21 mouse cellular contexts compared by ENCODE assay signal in the genomic region with DNA sequence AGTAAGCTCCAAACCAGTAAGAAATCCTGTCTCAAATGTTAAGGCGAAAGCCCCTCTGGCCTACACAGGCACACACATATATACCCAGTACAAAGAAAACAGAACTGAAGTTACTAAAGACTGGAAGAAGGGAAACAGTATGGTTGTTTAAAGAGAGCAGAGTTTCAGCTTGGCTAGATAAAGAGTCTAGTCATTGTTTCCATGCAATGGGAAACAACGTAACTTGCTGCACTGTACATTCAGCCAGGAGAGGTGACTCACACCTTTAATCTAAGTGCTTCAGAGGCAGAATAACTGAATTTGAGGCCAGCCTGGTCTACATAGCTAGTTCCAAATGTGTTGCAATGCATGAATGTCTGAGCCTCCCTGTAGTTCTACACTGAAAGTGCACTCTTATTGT. TPM values are rescaled to one million over a fixed set of nuclear protein-coding genes. Genes with fewer than 3 reads are reported as not detected.
"Had no signal": no experiment of that assay in that cellular context is flagged by ENCODE, and none has a peak within 500 bp of the region (broad histone marks: within the 10 kb centered on the region; RNA-seq: fewer than 3 reads in every experiment).

No protein-coding gene starts in this region.

- H3K9ac ChIP-seq: limb, embryonic 13.5 days; liver, embryonic 12.5 days; liver, embryonic 15.5 days; lung, embryonic 15.5 days; midbrain, embryonic 13.5 days; neural tube, embryonic 13.5 days had no signal

- H3K36me3 ChIP-seq: limb, embryonic 10.5 days; limb, embryonic 13.5 days; liver, embryonic 12.5 days; liver, embryonic 15.5 days; lung, embryonic 15.5 days; midbrain, embryonic 10.5 days; midbrain, embryonic 13.5 days; neural tube, embryonic 13.5 days had no signal

- DNase-seq: kidney, postnatal 14 days; kidney, postnatal 4 days; liver; lung, adult 18-20 months; lung, postnatal 10 days; lung, postnatal 36 days; retina, postnatal 1 day; thymus, adult 18-20 months; thymus, postnatal 36 days had no signal

- H3K4me3 ChIP-seq: limb, embryonic 10.5 days; limb, embryonic 13.5 days; liver, embryonic 12.5 days; liver, embryonic 15.5 days; lung, embryonic 15.5 days; megakaryocyte, embryonic 14.5 days; midbrain, embryonic 10.5 days; midbrain, embryonic 13.5 days; myocyte; neural tube, embryonic 13.5 days had no signal

- ATAC-seq: liver, embryonic 12.5 days; midbrain, embryonic 13.5 days; midbrain, embryonic 16.5 days had no signal

- H3K27me3 ChIP-seq: limb, embryonic 13.5 days; liver, embryonic 12.5 days; liver, embryonic 15.5 days; lung, embryonic 15.5 days; midbrain, embryonic 13.5 days; neural tube, embryonic 13.5 days had no signal

- H3K9me3 ChIP-seq: limb, embryonic 10.5 days; limb, embryonic 13.5 days; liver, embryonic 12.5 days; liver, embryonic 15.5 days; lung, embryonic 15.5 days; midbrain, embryonic 10.5 days; midbrain, embryonic 13.5 days; neural tube, embryonic 13.5 days had no signal

- H3K4me1 ChIP-seq: limb, embryonic 10.5 days; liver, embryonic 12.5 days; liver, embryonic 15.5 days; lung, embryonic 15.5 days; midbrain, embryonic 10.5 days; midbrain, embryonic 13.5 days; neural tube, embryonic 13.5 days had no signal

- H3K27ac ChIP-seq: limb, embryonic 10.5 days; limb, embryonic 13.5 days; liver, embryonic 12.5 days; liver, embryonic 15.5 days; lung, embryonic 15.5 days; midbrain, embryonic 10.5 days; midbrain, embryonic 13.5 days; neural tube, embryonic 13.5 days had no signal

- H3K4me2 ChIP-seq: limb, embryonic 13.5 days; liver, embryonic 12.5 days; liver, embryonic 15.5 days; lung, embryonic 15.5 days; midbrain, embryonic 13.5 days; neural tube, embryonic 13.5 days had no signal

RNA-seq across cellular contexts. Expression of a gene that starts 18.4 kb away (rescaled TPM):
- total RNA-seq: monocyte, adult 5-6 weeks had no signal
